Mouse (Mus musculus): ENCODE measurements around the gene Olfr275. TPM values are rescaled to one million over a fixed set of nuclear protein-coding genes. Genes with fewer than 3 reads are reported as not detected.
"Not testable (repeated sequence)": the region's sequence is repeated elsewhere in the genome, so short reads cannot be mapped to it uniquely, and the experiment has no call there.

Gene Olfr275
- polyA plus RNA-seq (2014; fragmentation: Nextera tagmentation; extraction: Ambion mirVana) = not detected in 2 replicates

DNA sequence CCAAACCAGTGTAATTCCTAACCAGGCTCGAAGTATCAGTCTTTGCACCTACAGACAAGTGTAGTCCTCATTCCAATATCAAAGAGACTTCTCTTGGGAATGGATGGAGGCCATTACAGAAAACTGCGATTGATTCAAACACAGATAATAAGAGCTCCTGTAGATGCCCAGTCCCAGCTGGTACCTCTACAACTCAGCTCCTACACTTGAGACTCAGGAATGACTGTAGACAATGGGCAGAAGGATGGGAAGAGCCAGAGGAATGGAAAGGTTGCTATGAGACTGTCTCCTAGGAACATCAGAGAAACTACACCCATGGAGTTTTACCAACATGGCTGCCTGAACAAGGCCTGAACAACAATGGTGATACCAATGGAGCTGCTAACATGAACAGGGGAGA, at the start of gene Olfr275:
Gene Olfr275, plus strand, starts transcription at position 301 of the 400 bp plus-strand sequence.
- Histone ChIP-seq H3K9ac (no peak within 1 kb of the TSS), H3K27me3 (ENCODE audit: control insufficient read depth, insufficient read depth, low read length) (no peaks in the 10 kb centered on the region), H3K4me1 (replicated peaks; ENCODE audit: control insufficient read depth, insufficient read depth, low read length) (no peaks in the 10 kb centered on the region), H3K4me2 (replicated peaks) (no peak within 1 kb of the TSS), H3K27ac (no peak within 1 kb of the TSS), H3K9me3 (ENCODE audit: control insufficient read depth, low read length) (no peaks in the 10 kb centered on the region), H3K4me3 (replicated peaks; ENCODE audit: low read length) (no peak within 1 kb of the TSS), H3K36me3 (replicated peaks; ENCODE audit: control insufficient read depth, insufficient read depth) (no peaks in the 10 kb centered on the region)
- no peak for DNase-seq (ENCODE audit: low spot score)
- ATAC-seq (ENCODE audit: low FRiP score) = no peak
- WGBS = 87% methylated on average over 2 of the region's 2 CpGs

DNA sequence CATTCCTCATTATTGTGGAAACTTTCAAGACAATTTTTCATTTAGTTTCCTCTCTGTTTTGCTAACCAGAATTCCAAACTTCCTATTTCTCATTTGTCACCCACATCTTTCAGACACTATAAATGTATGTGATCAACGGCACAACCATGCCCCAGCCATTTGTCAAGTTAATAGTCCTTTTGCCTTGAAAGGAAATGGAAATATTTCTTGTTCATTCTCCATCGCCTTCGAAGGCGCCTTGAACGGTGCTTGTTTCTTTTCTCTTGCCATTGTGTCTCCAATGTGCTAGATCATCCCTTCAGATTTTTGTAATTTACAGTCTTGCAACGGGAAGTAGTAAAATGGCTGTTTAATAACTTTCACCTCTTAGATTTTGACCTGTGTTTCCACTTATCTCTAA, 48.8 kb upstream of the Olfr275 start:
- Histone ChIP-seq H3K4me2 (replicated peaks) (no peak overlapping the region), H3K9ac (no peak overlapping the region), H3K27me3 (ENCODE audit: control insufficient read depth, insufficient read depth, low read length) (no peaks in the 10 kb centered on the region), H3K4me1 (replicated peaks; ENCODE audit: control insufficient read depth, insufficient read depth, low read length) (no peaks in the 10 kb centered on the region), H3K9me3 (ENCODE audit: control insufficient read depth, low read length) (no peaks in the 10 kb centered on the region), H3K4me3 (replicated peaks; ENCODE audit: low read length) (no peak overlapping the region), H3K27ac (no peak overlapping the region), H3K36me3 (replicated peaks; ENCODE audit: control insufficient read depth, insufficient read depth) (no peaks in the 10 kb centered on the region)
- DNase-seq (ENCODE audit: low spot score) = no peak
- WGBS = 81% methylated on average over 6 of the region's 6 CpGs
- ATAC-seq (ENCODE audit: low FRiP score) = no peak

DNA sequence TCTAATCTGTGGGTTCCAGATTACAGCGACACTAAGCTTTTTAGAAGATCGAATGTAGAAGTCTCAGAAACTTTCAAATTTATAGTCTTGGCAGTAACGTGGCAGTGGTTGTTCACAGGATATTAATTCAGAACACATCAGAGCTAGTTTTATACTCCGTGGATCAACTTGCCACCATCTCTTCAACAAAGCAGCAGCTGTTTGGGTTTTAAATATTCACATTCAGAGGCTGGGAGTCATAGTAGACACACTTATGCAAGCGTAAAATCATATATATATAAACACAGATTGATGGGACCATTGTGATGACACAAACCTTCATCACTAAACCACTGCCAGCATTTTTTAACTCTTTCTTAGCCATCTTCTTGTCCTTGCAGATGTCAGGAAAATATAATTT, 42.2 kb upstream of the Olfr275 start:
- Histone ChIP-seq H3K27ac (no peak overlapping the region), H3K4me1 (replicated peaks; ENCODE audit: control insufficient read depth, insufficient read depth, low read length) (no peaks in the 10 kb centered on the region), H3K9ac (no peak overlapping the region), H3K36me3 (replicated peaks; ENCODE audit: control insufficient read depth, insufficient read depth) (no peaks in the 10 kb centered on the region), H3K4me3 (replicated peaks; ENCODE audit: low read length) (no peak overlapping the region), H3K4me2 (replicated peaks) (no peak overlapping the region), H3K27me3 (ENCODE audit: control insufficient read depth, insufficient read depth, low read length) (no peaks in the 10 kb centered on the region), H3K9me3 (ENCODE audit: control insufficient read depth, low read length) (no peaks in the 10 kb centered on the region)
- DNase-seq (ENCODE audit: low spot score) (no peak), ATAC-seq (ENCODE audit: low FRiP score) (no peak)
- WGBS = 73% methylated on average over 5 of the region's 5 CpGs

DNA sequence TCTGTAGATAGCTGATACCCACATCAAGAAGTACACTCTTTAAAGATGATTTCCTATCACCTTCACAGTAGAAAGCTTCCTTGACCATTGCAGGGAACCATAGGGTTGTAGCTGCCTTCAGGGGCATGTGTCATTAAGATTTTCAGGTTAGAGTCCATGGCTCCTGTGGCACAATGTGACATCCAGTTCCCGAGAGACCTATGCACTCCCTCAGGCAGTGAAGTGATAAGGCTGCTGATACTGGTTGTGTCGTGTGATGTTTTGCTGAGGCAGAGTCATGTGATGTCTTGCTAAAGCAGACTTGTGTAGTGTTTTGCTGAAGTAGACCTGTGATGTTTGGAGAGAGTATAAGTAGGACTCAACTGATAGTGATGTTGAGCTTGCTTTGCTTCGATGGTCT, 14.4 kb upstream of the Olfr275 start:
- H3K27ac ChIP-seq = no peak overlapping the region
- no peak overlapping the region for H3K4me3 ChIP-seq (replicated peaks; ENCODE audit: low read length)
- 86% methylated on average over 3 of the region's 3 CpGs for WGBS
- no peaks in the 10 kb centered on the region for H3K27me3 ChIP-seq (ENCODE audit: control insufficient read depth, insufficient read depth, low read length)
- no peaks in the 10 kb centered on the region for H3K9me3 ChIP-seq (ENCODE audit: control insufficient read depth, low read length)
- ATAC-seq (ENCODE audit: low FRiP score) (no peak), DNase-seq (ENCODE audit: low spot score) (no peak)
- no peak overlapping the region for H3K9ac ChIP-seq
- no peaks in the 10 kb centered on the region for H3K36me3 ChIP-seq (replicated peaks; ENCODE audit: control insufficient read depth, insufficient read depth)
- H3K4me2 ChIP-seq (replicated peaks) = no peak overlapping the region
- H3K4me1 ChIP-seq (replicated peaks; ENCODE audit: control insufficient read depth, insufficient read depth, low read length) = no peaks in the 10 kb centered on the region

DNA sequence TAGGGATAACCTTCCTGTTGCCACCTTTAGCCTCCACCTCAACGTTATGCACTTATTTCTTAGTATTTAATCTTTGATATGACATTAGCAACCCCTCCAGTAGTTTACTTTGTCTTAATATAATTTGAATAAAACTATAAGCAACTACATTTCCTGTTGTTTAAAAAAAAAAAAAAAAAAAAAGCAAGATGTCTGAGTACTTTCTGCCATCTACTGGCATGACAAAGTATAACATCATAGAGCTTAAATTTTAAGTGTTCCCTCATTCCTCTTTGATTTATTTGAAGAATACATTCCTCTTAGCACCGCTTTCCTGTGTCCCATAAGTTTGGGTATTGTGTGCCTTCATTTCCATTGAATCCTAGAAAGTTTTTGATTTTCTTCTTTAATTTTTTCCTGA, 2.5 kb upstream of the Olfr275 start:
- Histone ChIP-seq H3K27ac (no peak overlapping the region), H3K4me1 (replicated peaks; ENCODE audit: control insufficient read depth, insufficient read depth, low read length) (no peaks in the 10 kb centered on the region), H3K4me3 (replicated peaks; ENCODE audit: low read length) (no peak overlapping the region), H3K4me2 (replicated peaks) (no peak overlapping the region), H3K9ac (no peak overlapping the region), H3K36me3 (replicated peaks; ENCODE audit: control insufficient read depth, insufficient read depth) (no peaks in the 10 kb centered on the region), H3K27me3 (ENCODE audit: control insufficient read depth, insufficient read depth, low read length) (no peaks in the 10 kb centered on the region), H3K9me3 (ENCODE audit: control insufficient read depth, low read length) (no peaks in the 10 kb centered on the region)
- 42% methylated on average over 2 of the region's 2 CpGs for WGBS
- ATAC-seq (ENCODE audit: low FRiP score) = no peak
- DNase-seq (ENCODE audit: low spot score) = peak; percentile 53

DNA sequence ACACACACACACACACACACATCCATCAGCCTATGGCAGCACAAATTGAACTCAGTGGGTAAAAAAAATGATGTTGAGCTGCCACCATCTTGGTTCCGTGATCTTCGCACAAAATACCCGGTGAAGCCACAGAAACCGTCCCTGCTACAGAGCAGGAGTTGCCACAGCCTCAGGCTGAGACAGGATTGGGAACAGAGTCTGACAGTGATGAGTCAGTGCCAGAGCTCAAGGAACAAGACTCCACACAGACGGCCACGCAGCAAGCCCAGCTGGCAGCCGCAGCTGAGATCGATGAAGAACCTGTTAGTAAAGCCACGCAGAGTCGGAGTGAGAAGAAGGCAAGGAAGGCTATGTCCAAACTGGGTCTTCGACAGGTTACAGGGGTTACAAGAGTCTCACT, 7.0 kb downstream of the Olfr275 start:
- Histone ChIP-seq H3K9ac (no peak overlapping the region), H3K36me3 (replicated peaks; ENCODE audit: control insufficient read depth, insufficient read depth) (no peaks in the 10 kb centered on the region), H3K9me3 (ENCODE audit: control insufficient read depth, low read length) (no peaks in the 10 kb centered on the region), H3K4me1 (replicated peaks; ENCODE audit: control insufficient read depth, insufficient read depth, low read length) (no peaks in the 10 kb centered on the region), H3K27ac (no peak overlapping the region), H3K4me2 (replicated peaks) (no peak overlapping the region), H3K27me3 (ENCODE audit: control insufficient read depth, insufficient read depth, low read length) (no peaks in the 10 kb centered on the region), H3K4me3 (replicated peaks; ENCODE audit: low read length) (no peak overlapping the region)
- WGBS = 96% methylated on average over 11 of the region's 11 CpGs
- ATAC-seq (ENCODE audit: low FRiP score) (no peak), DNase-seq (ENCODE audit: low spot score) (no peak)

DNA sequence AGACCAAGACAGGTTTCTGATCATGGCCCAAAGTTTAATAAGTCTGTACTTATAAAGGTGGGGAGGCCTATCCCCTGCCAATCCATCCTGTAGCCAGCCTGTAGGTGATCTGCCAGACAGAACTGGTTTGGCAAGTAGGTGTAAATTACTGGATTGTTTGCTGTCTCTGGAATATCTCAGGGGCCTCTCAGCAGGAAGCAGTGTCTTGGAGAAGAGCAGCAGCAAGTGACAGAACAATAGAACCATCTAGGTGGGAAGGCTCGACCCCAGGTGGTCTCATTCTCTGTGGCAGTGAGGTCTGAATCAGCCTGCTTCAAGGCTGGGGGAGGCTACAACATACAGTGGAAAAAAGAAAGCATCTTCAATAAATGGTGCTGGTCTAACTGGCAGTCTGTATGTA, 31.0 kb downstream of the Olfr275 start:
- not testable (repeated sequence) for H3K4me1 ChIP-seq (replicated peaks; ENCODE audit: control insufficient read depth, insufficient read depth, low read length); H3K9me3 ChIP-seq (ENCODE audit: control insufficient read depth, low read length); H3K4me2 ChIP-seq (replicated peaks); ATAC-seq (ENCODE audit: low FRiP score); H3K4me3 ChIP-seq (replicated peaks; ENCODE audit: low read length); H3K27me3 ChIP-seq (ENCODE audit: control insufficient read depth, insufficient read depth, low read length); H3K27ac ChIP-seq; DNase-seq (ENCODE audit: low spot score); H3K9ac ChIP-seq; H3K36me3 ChIP-seq (replicated peaks; ENCODE audit: control insufficient read depth, insufficient read depth)
- 37% methylated on average over 1 of the region's 1 CpGs for WGBS

DNA sequence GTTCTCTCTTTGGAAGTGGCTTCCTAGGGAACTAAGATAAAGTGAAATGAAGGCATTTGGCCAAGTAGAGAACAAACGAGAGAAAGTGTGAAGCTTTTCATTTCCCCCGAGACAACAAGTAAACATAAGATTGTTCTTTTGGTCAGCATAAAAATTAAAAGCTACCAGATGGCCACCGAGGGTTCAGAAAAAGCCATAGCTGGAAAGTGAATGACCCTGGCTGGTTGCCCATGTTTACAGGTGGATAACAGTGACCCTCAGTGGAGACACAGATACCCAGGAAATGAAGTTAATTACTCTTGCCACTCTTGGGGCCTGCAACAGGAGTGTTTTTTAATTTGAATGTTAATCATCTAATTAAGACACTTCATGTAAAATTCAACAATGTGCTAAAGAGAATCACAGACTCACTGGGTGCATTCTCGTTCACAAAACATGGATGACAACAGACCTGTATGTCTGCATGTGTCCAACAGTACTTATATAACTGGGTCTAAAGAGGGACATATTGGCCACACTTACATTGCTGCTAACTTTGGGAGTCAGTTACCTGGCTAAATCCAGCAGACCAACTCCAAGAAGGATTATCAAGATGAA, 34.7 kb downstream of the Olfr275 start:
- WGBS = 55% methylated on average over 4 of the region's 4 CpGs
- Histone ChIP-seq H3K4me1 (replicated peaks; ENCODE audit: control insufficient read depth, insufficient read depth, low read length) (no peaks in the 10 kb centered on the region), H3K27me3 (ENCODE audit: control insufficient read depth, insufficient read depth, low read length) (no peaks in the 10 kb centered on the region), H3K9ac (no peak overlapping the region), H3K4me3 (replicated peaks; ENCODE audit: low read length) (no peak overlapping the region), H3K27ac (no peak overlapping the region), H3K9me3 (ENCODE audit: control insufficient read depth, low read length) (no peaks in the 10 kb centered on the region), H3K4me2 (replicated peaks) (no peak overlapping the region), H3K36me3 (replicated peaks; ENCODE audit: control insufficient read depth, insufficient read depth) (no peaks in the 10 kb centered on the region)
- peak; percentile 30 for DNase-seq (ENCODE audit: low spot score)
- ATAC-seq (ENCODE audit: low FRiP score) = no peak; the same call in 1 of the 2 replicates

DNA sequence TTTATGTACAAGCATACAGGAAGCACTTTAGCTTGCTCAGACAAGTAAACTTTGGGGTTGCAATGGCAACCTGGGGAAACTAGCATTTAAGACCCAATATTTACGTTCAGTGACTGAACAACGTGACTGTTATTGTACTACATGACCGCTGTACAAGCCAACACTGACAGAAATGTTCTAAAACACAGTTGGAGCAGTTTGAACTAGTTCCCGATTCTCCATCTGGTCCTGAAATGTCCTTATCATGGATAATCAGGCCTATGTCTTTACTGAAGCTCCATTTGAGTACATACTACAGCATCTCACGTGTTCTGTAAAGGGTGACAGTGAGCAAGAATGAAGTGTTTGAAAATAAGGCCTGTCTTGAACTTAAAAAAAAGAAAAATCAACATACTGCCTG, 35.3 kb downstream of the Olfr275 start:
- no peaks in the 10 kb centered on the region for H3K9me3 ChIP-seq (ENCODE audit: control insufficient read depth, low read length)
- no peak overlapping the region for H3K9ac ChIP-seq
- H3K27ac ChIP-seq = no peak overlapping the region
- WGBS = 85% methylated on average over 5 of the region's 5 CpGs
- no peak for DNase-seq (ENCODE audit: low spot score)
- H3K4me2 ChIP-seq (replicated peaks) = no peak overlapping the region
- H3K4me3 ChIP-seq (replicated peaks; ENCODE audit: low read length) = no peak overlapping the region
- ATAC-seq (ENCODE audit: low FRiP score) = no peak
- H3K36me3 ChIP-seq (replicated peaks; ENCODE audit: control insufficient read depth, insufficient read depth) = no peaks in the 10 kb centered on the region
- H3K4me1 ChIP-seq (replicated peaks; ENCODE audit: control insufficient read depth, insufficient read depth, low read length) = no peaks in the 10 kb centered on the region
- H3K27me3 ChIP-seq (ENCODE audit: control insufficient read depth, insufficient read depth, low read length) = no peaks in the 10 kb centered on the region

DNA sequence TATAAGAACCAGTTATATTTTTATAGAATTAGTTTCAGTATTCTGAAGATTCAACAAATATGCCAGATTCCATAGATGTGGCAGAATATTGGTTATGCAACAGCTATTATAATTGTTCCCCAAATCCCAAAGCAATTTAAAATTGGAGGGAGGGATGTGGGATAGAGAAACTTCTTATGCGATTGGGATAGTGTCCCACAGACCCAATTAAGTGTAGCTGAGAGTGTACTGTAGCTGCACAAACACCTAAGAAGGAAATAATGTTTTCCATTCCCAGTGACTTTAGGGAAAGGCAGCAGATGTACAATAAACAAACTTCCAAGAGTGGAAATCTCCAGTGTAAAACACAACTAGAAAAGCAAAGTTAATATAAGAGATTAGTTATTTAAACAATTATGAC, 44.7 kb downstream of the Olfr275 start, which contains the start of gene Olfr273:
Gene Olfr273, minus strand, starts transcription at position 101 of the 400 bp plus-strand sequence.
- Histone ChIP-seq H3K4me1 (replicated peaks; ENCODE audit: control insufficient read depth, insufficient read depth, low read length) (no peaks in the 10 kb centered on the region), H3K27ac (no peak within 1 kb of the TSS), H3K9me3 (ENCODE audit: control insufficient read depth, low read length) (no peaks in the 10 kb centered on the region), H3K4me2 (replicated peaks) (no peak within 1 kb of the TSS), H3K27me3 (ENCODE audit: control insufficient read depth, insufficient read depth, low read length) (no peaks in the 10 kb centered on the region), H3K4me3 (replicated peaks; ENCODE audit: low read length) (no peak within 1 kb of the TSS), H3K36me3 (replicated peaks; ENCODE audit: control insufficient read depth, insufficient read depth) (no peaks in the 10 kb centered on the region), H3K9ac (no peak within 1 kb of the TSS)
- ATAC-seq (ENCODE audit: low FRiP score) (no peak), DNase-seq (ENCODE audit: low spot score) (no peak)
- WGBS = 74% methylated on average over 1 of the region's 1 CpGs
